8 mouse cellular contexts compared by ENCODE assay signal in genomic region chr16:12359116-12359515, GRCm38 (mm10).
A peak's percentile ranks its signal among the peaks of the same experiment; 100 is the strongest.
DNase-seq lines count a peak whose midpoint lies in the region; ATAC-seq lines count a peak whose summit lies in the region.

No protein-coding gene starts in this region.

- ATAC-seq in hindbrain, embryonic 16.5 days, result no peak
- no peak for ATAC-seq in erythroblast, adult 5-6 weeks (replicated peaks; ENCODE audit: low FRiP score, poor library complexity, severe bottlenecking)

- no peaks in the 10 kb centered on the region for H3K36me3 ChIP-seq in hindbrain, embryonic 10.5 days
- no peaks in the 10 kb centered on the region for H3K36me3 ChIP-seq in hindbrain, embryonic 16.5 days (ENCODE audit: control insufficient read depth, insufficient read depth, low read length)

- no peak overlapping the region for H3K9ac ChIP-seq in hindbrain, embryonic 16.5 days (ENCODE audit: low read depth, low read length)

- H3K27me3 ChIP-seq in hindbrain, embryonic 10.5 days (ENCODE audit: insufficient read depth, poor library complexity, severe bottlenecking), result no peaks in the 10 kb centered on the region
- no peaks in the 10 kb centered on the region for H3K27me3 ChIP-seq in hindbrain, embryonic 16.5 days (replicated peaks; ENCODE audit: control insufficient read depth, insufficient read depth, low read length)

- H3K9me3 ChIP-seq in hindbrain, embryonic 10.5 days, result no peaks in the 10 kb centered on the region
- H3K9me3 ChIP-seq in hindbrain, embryonic 16.5 days (ENCODE audit: control insufficient read depth, low read length), result no peaks in the 10 kb centered on the region

- H3K4me2 ChIP-seq in hindbrain, embryonic 16.5 days (ENCODE audit: low read length), result no peak overlapping the region

- no peak overlapping the region for H3K27ac ChIP-seq in hindbrain, embryonic 10.5 days
- no peak overlapping the region for H3K27ac ChIP-seq in hindbrain, embryonic 16.5 days (ENCODE audit: low read depth, low read length)

- 38% methylated on average over 5 of the region's 5 CpGs for WGBS in hindbrain, embryonic 10.5 days
- WGBS in hindbrain, embryonic 16.5 days, result 37% methylated on average over 5 of the region's 5 CpGs

- no peak overlapping the region for H3K4me3 ChIP-seq in hindbrain, embryonic 10.5 days
- no peak overlapping the region for H3K4me3 ChIP-seq in hindbrain, embryonic 16.5 days (ENCODE audit: low read length)

- peak; percentile 34 for DNase-seq in hindbrain, embryonic 10.5 days (ENCODE audit: low spot score)
- DNase-seq in urinary bladder, postnatal 14 days (ENCODE audit: low spot score), result peak; percentile 8
- DNase-seq in urinary bladder, postnatal 25 days (ENCODE audit: low spot score), result no peak
- peak; percentile 66 for DNase-seq in kidney, postnatal 10 days
- no peak for DNase-seq in left cerebral cortex, adult 11 months (ENCODE audit: low spot score)
- DNase-seq in layer of hippocampus, adult 11-12 months (ENCODE audit: low spot score), result no peak

- H3K4me1 ChIP-seq in hindbrain, embryonic 10.5 days (replicated peaks), result no peaks in the 10 kb centered on the region
- no peaks in the 10 kb centered on the region for H3K4me1 ChIP-seq in hindbrain, embryonic 16.5 days (ENCODE audit: control insufficient read depth, insufficient read depth, low read depth, low read length)

Comparison
In these comparisons a context has a peak if more than half of its experiments do, and no peak if none do; other contexts are left out.
1. DNase-seq: peak in hindbrain, embryonic 10.5 days (single experiment), urinary bladder, postnatal 14 days (single experiment) and kidney, postnatal 10 days (single experiment); none in urinary bladder, postnatal 25 days (single experiment), left cerebral cortex, adult 11 months (single experiment) and layer of hippocampus, adult 11-12 months (single experiment).